Mouse (Mus musculus) G1E (cell line): Measurements from ENCODE around the gene P2rx5. TPM values are rescaled to one million over a fixed set of nuclear protein-coding genes. Genes with fewer than 3 reads are reported as not detected.
A peak's percentile ranks its signal among the peaks of the same experiment; 100 is the strongest.

Experiments
- ATAC-seq: 2 replicates; pipeline ENCODE4 v1.8.0; 2016; ENCODE audit warnings: mild to moderate bottlenecking; ENCODE audit not compliant: insufficient number of reproducible peaks, poor library complexity, low FRiP score, severe bottlenecking; ENCODE audit errors: extremely low read depth
- DNase-seq: peaks from one replicate; pipeline ENCODE4 v3.0.0; 2012; ENCODE audit warnings: low spot score
- H3K27me3 ChIP-seq: 2 replicates; pipeline ENCODE4 v1.6.1; 2012; ENCODE audit warnings: mild to moderate bottlenecking, low read length, inconsistent platforms; ENCODE audit not compliant: insufficient read depth
- H3K36me3 ChIP-seq: replicated peaks from 2 replicates; pipeline ENCODE3; 2012; ENCODE audit warnings: mild to moderate bottlenecking, inconsistent platforms
- H3K4me1 ChIP-seq: 2 replicates; pipeline ENCODE4 v1.6.1; 2012; ENCODE audit warnings: low read depth, low read length, inconsistent platforms, mixed read lengths; ENCODE audit not compliant: insufficient read depth
- H3K4me3 ChIP-seq: 2 replicates; pipeline ENCODE4 v1.5.1; 2012; ENCODE audit warnings: low read depth, mild to moderate bottlenecking, inconsistent platforms, low read length, moderate library complexity, mixed read lengths
- H3K9me3 ChIP-seq: replicated peaks from 2 replicates; pipeline ENCODE4 v1.6.1; 2012; ENCODE audit warnings: inconsistent platforms
- CTCF ChIP-seq: IDR thresholded peaks from 2 replicates; pipeline ENCODE4 v1.5.1; 2012; ENCODE audit warnings: low read depth, low read length, inconsistent platforms, mixed read lengths
- GATA1 ChIP-seq: IDR thresholded peaks from 2 replicates; pipeline ENCODE4 v1.6.1; 2012; ENCODE audit warnings: borderline replicate concordance, low read length, inconsistent platforms, mixed read lengths
- GATA2 ChIP-seq: IDR thresholded peaks from 2 replicates; pipeline ENCODE4 v1.6.1; 2012; ENCODE audit warnings: low read depth, low read length, inconsistent platforms, borderline replicate concordance
- POLR2AphosphoS5 ChIP-seq: IDR thresholded peaks from 2 replicates; pipeline ENCODE4 v1.6.1; 2012; ENCODE audit warnings: low read depth, low read length, inconsistent platforms; ENCODE audit not compliant: insufficient replicate concordance
- TAL1 ChIP-seq: conservative IDR thresholded peaks from 2 replicates; pipeline ENCODE4 v1.6.1; 2012; ENCODE audit warnings: low read depth, low read length, inconsistent platforms, mixed read lengths
- polyA plus RNA-seq: library from polyadenylated mRNA; stranded (reverse); fragments of >175 nt; gene quantifications from 2 replicates; pipeline ENCODE4 v1.2.3, GENCODE M21; 2012
- total RNA-seq, 2 experiments: library from RNA; stranded (forward) in 1 of 2; stranded (reverse) in 1 of 2; fragments of 200-1000 nt in 1 of 2; fragments of >200 nt in 1 of 2; fragmentation: Nextera tagmentation in 1 of 2; gene quantifications; 2 replicates each; pipeline ENCODE4 v1.2.3; 2014 to 2017

P2rx5 gene
- total RNA-seq (2014; fragmentation: Nextera tagmentation), result not detected in 2 replicates
- total RNA-seq (2017), result 0.05 TPM in 1 of 2 replicates, not detected in the other
- polyA plus RNA-seq, result not detected in 2 replicates

DNA sequence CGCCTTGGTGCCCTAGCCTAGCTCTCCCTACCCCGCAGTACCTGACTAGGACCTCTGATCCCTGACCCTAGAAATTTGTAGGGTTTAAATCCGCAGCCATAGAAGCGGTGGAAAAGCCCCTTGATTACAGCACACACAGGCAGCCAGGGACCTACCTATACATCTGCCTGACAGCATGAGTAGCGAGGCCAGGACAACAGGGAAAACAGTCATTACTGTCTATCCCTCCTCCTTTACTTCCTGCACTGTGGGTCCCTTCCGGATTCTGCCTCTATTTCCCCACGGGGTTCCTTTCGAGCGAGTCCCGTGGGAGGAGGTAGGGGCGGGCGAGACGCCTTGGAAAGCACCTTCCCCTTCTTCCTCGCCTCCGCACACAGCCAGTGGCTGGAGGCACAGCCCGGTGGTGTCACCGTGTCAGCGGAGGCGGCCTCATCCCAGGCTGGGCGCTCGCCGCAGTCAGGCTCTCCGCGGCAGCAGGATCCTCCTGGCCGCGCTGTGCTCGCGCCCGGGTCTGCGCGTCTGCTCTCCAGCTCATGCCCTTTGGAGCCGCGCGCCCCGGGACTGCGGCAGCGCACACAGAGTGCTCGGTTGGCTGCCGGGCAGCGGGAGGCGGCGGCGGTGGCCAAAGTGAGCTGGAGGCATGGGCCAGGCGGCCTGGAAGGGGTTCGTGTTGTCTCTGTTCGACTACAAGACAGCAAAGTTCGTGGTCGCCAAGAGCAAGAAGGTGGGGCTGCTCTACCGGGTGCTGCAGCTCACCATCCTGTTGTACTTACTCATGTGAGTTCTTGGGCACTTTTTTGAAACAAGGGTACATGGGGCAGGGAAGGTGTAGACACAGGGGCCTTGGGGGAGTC is at the start of gene P2rx5:
TSS of gene P2rx5 (plus strand) at position 465 of the 854 bp plus-strand sequence.
- no peak within 1 kb of the TSS for H3K4me3 ChIP-seq
- H3K27me3 ChIP-seq, result peaks cover 34% of the 10 kb centered on the region
- TF ChIP-seq GATA1 (no peak), POLR2AphosphoS5 (no peak), GATA2 (no peak), TAL1 (no peak), CTCF (no peak)
- no peak for DNase-seq
- peaks cover 9% of the 10 kb centered on the region for H3K4me1 ChIP-seq
- H3K36me3 ChIP-seq, result peaks cover 3% of the 10 kb centered on the region
- no peak for ATAC-seq
- H3K9me3 ChIP-seq, result no peaks in the 10 kb centered on the region

DNA sequence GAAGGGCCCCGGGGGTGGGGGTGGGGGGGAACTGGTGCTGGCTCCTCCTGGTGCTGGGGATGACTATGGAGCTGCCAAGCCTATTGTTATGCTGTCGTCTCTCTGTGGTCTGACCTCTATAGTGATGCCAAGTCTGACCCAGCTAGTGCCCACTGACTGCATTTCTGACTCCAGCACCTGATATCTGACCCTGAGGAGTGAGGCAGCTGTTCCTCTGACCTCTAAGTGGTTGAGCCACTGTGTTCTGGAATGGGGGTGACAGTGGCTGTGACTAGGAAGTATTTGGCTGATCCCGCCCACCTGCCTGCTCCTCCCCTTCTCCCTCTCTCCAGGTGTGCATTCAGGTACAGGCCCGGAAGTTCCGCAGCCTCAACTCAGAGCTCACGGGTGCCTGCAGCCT is 48.8 kb upstream of the P2rx5 start:
- Histone ChIP-seq H3K27me3 (peaks cover 36% of the 10 kb centered on the region), H3K4me3 (no peak overlapping the region), H3K36me3 (peaks cover under 1% of the 10 kb centered on the region), H3K9me3 (no peaks in the 10 kb centered on the region), H3K4me1 (peaks cover 31% of the 10 kb centered on the region)
- ATAC-seq (no peak), DNase-seq (no peak)
- TF ChIP-seq POLR2AphosphoS5, result no peak
- TF ChIP-seq TAL1, result no peak
- TF ChIP-seq CTCF, result no peak
- no peak for TF ChIP-seq GATA2
- TF ChIP-seq GATA1, result no peak

DNA sequence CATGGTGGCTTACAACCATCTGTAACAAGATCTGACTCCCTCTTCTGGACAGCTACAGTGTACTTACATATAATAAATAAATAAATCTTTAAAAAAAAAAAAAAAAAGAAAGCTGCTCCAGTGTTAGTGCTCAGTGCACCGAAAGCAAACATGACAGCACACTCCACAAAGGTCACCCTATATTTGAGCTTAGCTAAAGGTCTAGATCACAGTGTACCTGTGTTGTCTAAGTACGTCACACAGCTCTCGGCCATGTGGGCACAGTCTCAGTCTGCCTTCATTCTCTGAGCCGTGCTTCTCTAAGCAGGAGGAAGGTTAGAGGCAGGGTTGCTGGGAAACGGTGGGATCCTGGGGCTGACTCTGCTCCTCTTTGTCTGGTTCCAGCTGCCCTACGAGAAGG is 33.7 kb upstream of the P2rx5 start:
- TF ChIP-seq GATA2 (no peak), TAL1 (no peak), POLR2AphosphoS5 (no peak), GATA1 (no peak), CTCF (no peak)
- ATAC-seq, result no peak
- Histone ChIP-seq H3K27me3 (no peaks in the 10 kb centered on the region), H3K36me3 (peaks cover 79% of the 10 kb centered on the region), H3K4me3 (no peak overlapping the region), H3K9me3 (no peaks in the 10 kb centered on the region), H3K4me1 (peaks cover 19% of the 10 kb centered on the region)
- no peak for DNase-seq

DNA sequence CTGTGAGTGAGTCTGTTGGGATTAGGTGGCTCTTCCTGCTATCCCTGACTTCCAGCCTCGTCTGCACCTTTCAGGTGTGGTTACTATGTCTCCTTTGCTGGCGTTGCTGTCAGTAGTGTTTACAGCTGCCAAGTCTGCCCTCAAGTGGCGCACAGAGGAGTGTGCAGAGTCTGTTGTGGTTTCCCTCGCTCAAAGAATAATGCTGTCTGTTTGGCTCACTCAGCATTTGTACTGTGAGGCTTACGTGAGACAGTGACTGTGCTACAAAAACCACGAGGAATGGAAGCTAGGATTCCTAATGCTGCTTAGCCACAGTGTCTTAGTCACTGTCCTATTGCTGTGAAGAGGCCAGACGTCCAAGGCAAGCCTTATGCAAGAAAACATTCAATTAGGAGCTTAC is 29.2 kb upstream of the P2rx5 start:
- Histone ChIP-seq H3K4me1 (peaks cover 51% of the 10 kb centered on the region), H3K4me3 (no peak overlapping the region), H3K36me3 (peaks cover 87% of the 10 kb centered on the region), H3K9me3 (no peaks in the 10 kb centered on the region), H3K27me3 (no peaks in the 10 kb centered on the region)
- no peak for TF ChIP-seq POLR2AphosphoS5
- DNase-seq (peak; percentile 27), ATAC-seq (no peak; the same call in 1 of the 2 replicates)

DNA sequence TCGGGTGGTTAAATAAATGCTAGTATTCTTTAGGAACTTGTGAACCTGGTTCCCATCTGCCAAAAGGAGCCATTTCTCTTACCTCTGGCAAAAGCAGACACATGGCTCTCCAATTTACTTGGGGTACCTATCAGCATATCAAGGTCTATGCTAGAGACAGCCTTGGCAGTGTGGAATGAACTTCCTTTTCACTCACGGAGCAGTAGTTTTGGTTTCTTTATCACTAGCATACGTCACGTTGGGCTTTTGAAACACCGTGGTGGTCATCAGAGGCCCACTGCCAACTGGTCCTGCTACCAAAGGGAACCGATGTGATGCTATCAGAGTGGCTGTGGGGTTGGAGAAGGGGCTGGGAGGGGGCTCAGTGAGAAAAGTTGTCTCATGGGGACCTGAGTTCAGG is 27.2 kb upstream of the P2rx5 start:
- Histone ChIP-seq H3K4me1 (peaks cover 65% of the 10 kb centered on the region), H3K9me3 (no peaks in the 10 kb centered on the region), H3K36me3 (peaks cover 74% of the 10 kb centered on the region), H3K27me3 (no peaks in the 10 kb centered on the region), H3K4me3 (no peak overlapping the region)
- TF ChIP-seq GATA2, result no peak
- no peak for TF ChIP-seq CTCF
- no peak for TF ChIP-seq TAL1
- no peak for TF ChIP-seq POLR2AphosphoS5
- no peak for TF ChIP-seq GATA1
- ATAC-seq, result no peak
- no peak for DNase-seq

DNA sequence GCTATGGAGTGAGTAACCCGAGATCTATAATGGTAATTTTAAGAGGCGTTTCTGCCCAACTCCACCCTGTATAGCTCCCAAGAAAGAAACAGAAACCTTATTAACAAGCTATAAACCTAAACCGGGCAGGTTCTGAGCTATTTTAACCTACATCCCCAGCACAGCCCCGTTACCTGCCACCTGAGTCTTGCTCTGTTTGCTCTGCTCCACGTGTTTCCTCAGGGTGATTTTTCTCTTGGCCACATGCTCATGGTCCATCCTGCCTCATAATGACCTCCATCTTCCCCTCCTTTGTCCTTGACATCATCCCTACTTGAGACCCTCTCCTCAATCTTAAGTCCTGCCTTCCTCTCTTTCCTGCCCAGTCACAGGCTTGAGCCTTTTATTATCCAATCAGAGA is 26.0 kb upstream of the P2rx5 start:
- no peak for ATAC-seq
- no peaks in the 10 kb centered on the region for H3K9me3 ChIP-seq
- DNase-seq, result no peak
- peak overlapping the region; percentile 25; the same call in 1 of the 2 replicates for H3K4me3 ChIP-seq
- H3K27me3 ChIP-seq, result no peaks in the 10 kb centered on the region
- peaks cover 69% of the 10 kb centered on the region for H3K4me1 ChIP-seq
- peaks cover 64% of the 10 kb centered on the region for H3K36me3 ChIP-seq
- TF ChIP-seq GATA1 (no peak), GATA2 (no peak), TAL1 (no peak), POLR2AphosphoS5 (no peak), CTCF (no peak)
